In the genomic region with DNA sequence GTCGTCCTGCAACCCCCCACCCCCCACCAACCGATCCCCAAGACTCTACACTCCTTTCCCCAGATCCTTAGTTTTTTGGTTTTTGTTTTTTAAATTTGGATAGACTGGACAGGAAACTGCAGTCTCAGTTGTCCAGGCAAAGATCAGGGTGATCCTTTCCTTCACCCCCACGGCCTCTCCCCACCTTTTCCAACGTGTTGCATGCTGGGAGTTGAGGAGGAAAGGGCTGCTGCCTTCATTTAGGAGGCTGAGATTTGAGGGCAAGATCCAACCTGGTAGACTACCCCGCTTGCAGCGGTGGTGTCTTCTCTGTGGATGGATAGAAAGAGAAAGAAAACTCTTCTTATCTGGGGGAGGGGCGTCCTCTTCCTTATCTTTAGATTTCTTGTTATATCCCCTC, we compare ENCODE assay signal across 14 mouse cellular contexts. TPM values are rescaled to one million over a fixed set of nuclear protein-coding genes. Genes with fewer than 3 reads are reported as not detected.
DNase-seq lines count a peak whose midpoint lies in the region; ATAC-seq and TF ChIP-seq lines count a peak whose summit lies in the region.
"Had no signal": no experiment of that assay in that cellular context is flagged by ENCODE, and none has a peak within 500 bp of the region (broad histone marks: within the 10 kb centered on the region; RNA-seq: fewer than 3 reads in every experiment).

No protein-coding gene starts in this region.

- H3K4me2 ChIP-seq in embryonic facial prominence, embryonic 14.5 days (ENCODE audit: low read depth, low read length), result 0 out of 2 replicates have a peak overlapping the region, but pooled peaks have one; percentile 5
- H3K4me2 ChIP-seq in hindbrain, embryonic 16.5 days (ENCODE audit: low read length), result peak overlapping the region; percentile 81
- peak overlapping the region; percentile 83 for H3K4me2 ChIP-seq in neural tube, embryonic 14.5 days (ENCODE audit: low read depth, low read length)

- 0 out of 2 replicates have a peak, but pooled peaks cover 8% of the 10 kb centered on the region for H3K4me1 ChIP-seq in embryonic facial prominence, embryonic 14.5 days (ENCODE audit: control insufficient read depth, insufficient read depth, low read length)
- H3K4me1 ChIP-seq in hindbrain, embryonic 16.5 days (ENCODE audit: control insufficient read depth, insufficient read depth, low read depth, low read length), result peaks cover 21% of the 10 kb centered on the region
- peaks cover 26% of the 10 kb centered on the region for H3K4me1 ChIP-seq in neural tube, embryonic 14.5 days (ENCODE audit: control insufficient read depth, insufficient read depth, low read length)

- no peaks in the 10 kb centered on the region for H3K36me3 ChIP-seq in embryonic facial prominence, embryonic 14.5 days (ENCODE audit: control insufficient read depth, insufficient read depth, low read length)
- H3K36me3 ChIP-seq in hindbrain, embryonic 16.5 days (ENCODE audit: control insufficient read depth, insufficient read depth, low read length), result no peaks in the 10 kb centered on the region
- no peaks in the 10 kb centered on the region for H3K36me3 ChIP-seq in neural tube, embryonic 14.5 days (ENCODE audit: control insufficient read depth, insufficient read depth, low read length)
- H3K36me3 ChIP-seq: liver, embryonic 13.5 days had no signal

- no peak for TF ChIP-seq CTCF in layer of hippocampus, adult 2 months (conservative IDR thresholded peaks at IDR 0.05)

- H3K9me3 ChIP-seq in embryonic facial prominence, embryonic 14.5 days (ENCODE audit: control insufficient read depth, low read length), result no peaks in the 10 kb centered on the region
- H3K9me3 ChIP-seq in hindbrain, embryonic 16.5 days (ENCODE audit: control insufficient read depth, low read length), result no peaks in the 10 kb centered on the region
- no peaks in the 10 kb centered on the region for H3K9me3 ChIP-seq in neural tube, embryonic 14.5 days (ENCODE audit: control insufficient read depth, low read length)
- H3K9me3 ChIP-seq: liver, embryonic 13.5 days had no signal

- H3K27ac ChIP-seq in layer of hippocampus, adult 2 months, result peak overlapping the region; percentile 94
- H3K27ac ChIP-seq in embryonic facial prominence, embryonic 14.5 days (replicated peaks; ENCODE audit: low read depth, low read length), result no peak overlapping the region
- H3K27ac ChIP-seq in hindbrain, embryonic 16.5 days (ENCODE audit: low read depth, low read length), result peak overlapping the region; percentile 66; the same call in 1 of the 2 replicates
- no peak overlapping the region for H3K27ac ChIP-seq in neural tube, embryonic 14.5 days (ENCODE audit: low read depth, low read length)
- H3K27ac ChIP-seq: liver, embryonic 13.5 days had no signal

- H3K27me3 ChIP-seq in embryonic facial prominence, embryonic 14.5 days (replicated peaks; ENCODE audit: control insufficient read depth, insufficient read depth, low read length), result peaks cover 89% of the 10 kb centered on the region
- H3K27me3 ChIP-seq in hindbrain, embryonic 16.5 days (replicated peaks; ENCODE audit: control insufficient read depth, insufficient read depth, low read length), result no peaks in the 10 kb centered on the region
- H3K27me3 ChIP-seq in neural tube, embryonic 14.5 days (ENCODE audit: control insufficient read depth, insufficient read depth, low read length), result peaks cover 11% of the 10 kb centered on the region; the same call in 1 of the 2 replicates

- H3K9ac ChIP-seq in embryonic facial prominence, embryonic 14.5 days (ENCODE audit: low read depth, low read length), result no peak overlapping the region
- peak overlapping the region; percentile 98 for H3K9ac ChIP-seq in hindbrain, embryonic 16.5 days (ENCODE audit: low read depth, low read length)
- H3K9ac ChIP-seq in neural tube, embryonic 14.5 days (replicated peaks; ENCODE audit: low read depth, low read length), result peak overlapping the region; percentile 93
- H3K9ac ChIP-seq: liver, embryonic 13.5 days had no signal

- ATAC-seq in embryonic facial prominence, embryonic 14.5 days (ENCODE audit: low read depth), result no peak
- ATAC-seq in hindbrain, embryonic 16.5 days, result no peak
- ATAC-seq in neural tube, embryonic 14.5 days (ENCODE audit: low read depth), result no peak

- peak in 1 of 2 experiments; percentile 21 for DNase-seq in layer of hippocampus, adult 2 months (ENCODE audit: low spot score in 2 of 2)
- DNase-seq in layer of hippocampus, adult 18-20 months (ENCODE audit: low spot score in 2 of 2), result no peak
- DNase-seq in embryonic facial prominence, embryonic 14.5 days (ENCODE audit: low spot score), result no peak
- no peak for DNase-seq in thymus, adult 18-20 months
- no peak for DNase-seq in gastrocnemius, postnatal 10 days
- no peak for DNase-seq in retina, postnatal 1 day
- DNase-seq: heart, postnatal 36 days; liver, embryonic 13.5 days; right cerebral cortex, postnatal 25 days had no signal

- WGBS in embryonic facial prominence, embryonic 14.5 days, result under 1% methylated on average over 7 of the region's 7 CpGs
- 0% methylated on average over 7 of the region's 7 CpGs for whole genome bisulfite sequencing in hindbrain, embryonic 16.5 days
- WGBS in neural tube, embryonic 14.5 days, result 5% methylated on average over 7 of the region's 7 CpGs

- peak overlapping the region; percentile 70 for H3K4me3 ChIP-seq in layer of hippocampus, adult 2 months
- peak overlapping the region; percentile 6; the same call in 1 of the 2 replicates for H3K4me3 ChIP-seq in embryonic facial prominence, embryonic 14.5 days (ENCODE audit: low read depth, low read length)
- peak overlapping the region; percentile 94 for H3K4me3 ChIP-seq in hindbrain, embryonic 16.5 days (ENCODE audit: low read length)
- peak overlapping the region; percentile 94 for H3K4me3 ChIP-seq in neural tube, embryonic 14.5 days (ENCODE audit: low read depth, low read length)
- H3K4me3 ChIP-seq: megakaryocyte, embryonic 14.5 days had no signal

RNA-seq across cellular contexts. Expression of a gene that starts 2.1 kb away (rescaled TPM):
- 100 to 1,000 TPM; 193 to 196 TPM for total RNA-seq in layer of hippocampus, adult 2 months (2021)
- 100 to 1,000 TPM; 203 to 204 TPM for total RNA-seq in layer of hippocampus, adult 18-20 months (2021)
- 0.60 and 0.79 TPM in 2 replicates for polyA plus RNA-seq in embryonic facial prominence, embryonic 14.5 days (2014; fragmentation: Nextera tagmentation; extraction: Ambion mirVana)
- polyA plus RNA-seq in hindbrain, embryonic 16.5 days (2015; fragmentation: Nextera tagmentation; extraction: Ambion mirVana), result 8.4 and 9.4 TPM in 2 replicates
- polyA plus RNA-seq in neural tube, embryonic 14.5 days (2014; fragmentation: Nextera tagmentation; extraction: Ambion mirVana), result 14.4 and 19.6 TPM in 2 replicates
- total RNA-seq in gastrocnemius, postnatal 10 days (2021), result under 1 TPM; 0.52 to 0.56 TPM
- total RNA-seq: gastrocnemius, adult 8-10 months; heart, postnatal 36 days had no signal
- polyA plus RNA-seq: liver, embryonic 13.5 days had no signal

RNA-seq across cellular contexts. Expression of a gene that starts 28.4 kb away (rescaled TPM):
- not detected for total RNA-seq in layer of hippocampus, adult 2 months (2021)
- total RNA-seq in layer of hippocampus, adult 18-20 months (2021), result not detected
- not detected in 2 replicates for polyA plus RNA-seq in embryonic facial prominence, embryonic 14.5 days (2014; fragmentation: Nextera tagmentation; extraction: Ambion mirVana)
- 2.9 and 3.3 TPM in 2 replicates for polyA plus RNA-seq in hindbrain, embryonic 16.5 days (2015; fragmentation: Nextera tagmentation; extraction: Ambion mirVana)
- polyA plus RNA-seq in neural tube, embryonic 14.5 days (2014; fragmentation: Nextera tagmentation; extraction: Ambion mirVana), result not detected in 2 replicates
- not detected for total RNA-seq in gastrocnemius, postnatal 10 days (2021)
- total RNA-seq: gastrocnemius, adult 8-10 months; heart, postnatal 36 days; layer of hippocampus, postnatal 14 days had no signal

RNA-seq across cellular contexts. Expression of a gene that starts 36.2 kb away (rescaled TPM):
- not detected for total RNA-seq in layer of hippocampus, adult 2 months (2021)
- total RNA-seq in layer of hippocampus, adult 18-20 months (2021), result under 1 TPM in 1 of 2 experiments, not detected in 1; 0.48 TPM
- not detected in 2 replicates for polyA plus RNA-seq in embryonic facial prominence, embryonic 14.5 days (2014; fragmentation: Nextera tagmentation; extraction: Ambion mirVana)
- 1.4 and 2.1 TPM in 2 replicates for polyA plus RNA-seq in hindbrain, embryonic 16.5 days (2015; fragmentation: Nextera tagmentation; extraction: Ambion mirVana)
- 0.40 and 1.7 TPM in 2 replicates for polyA plus RNA-seq in neural tube, embryonic 14.5 days (2014; fragmentation: Nextera tagmentation; extraction: Ambion mirVana)
- not detected for total RNA-seq in gastrocnemius, postnatal 10 days (2021)
- total RNA-seq: gastrocnemius, adult 8-10 months; heart, postnatal 36 days had no signal
- polyA plus RNA-seq: liver, embryonic 13.5 days had no signal

Comparison
In these comparisons a context has a peak if more than half of its experiments do, and no peak if none do; other contexts are left out.
1. H3K27ac ChIP-seq: peak in layer of hippocampus, adult 2 months (single experiment) and hindbrain, embryonic 16.5 days (single experiment); none in embryonic facial prominence, embryonic 14.5 days (single experiment) and neural tube, embryonic 14.5 days (single experiment).
2. H3K4me3 ChIP-seq: peak in every context shown above with its lines; median percentile 94 in hindbrain, embryonic 16.5 days; 94 in neural tube, embryonic 14.5 days; 70 in layer of hippocampus, adult 2 months; 6 in embryonic facial prominence, embryonic 14.5 days.
3. H3K4me2 ChIP-seq: peak in every context shown above with its lines; median percentile 83 in neural tube, embryonic 14.5 days; 81 in hindbrain, embryonic 16.5 days; 5 in embryonic facial prominence, embryonic 14.5 days.
4. RNA of a gene that starts 2.1 kb away (total RNA-seq): 203 to 204 TPM in layer of hippocampus, adult 18-20 months and 193 to 196 TPM in layer of hippocampus, adult 2 months; 0.52 to 0.56 TPM in gastrocnemius, postnatal 10 days; every median in the first group is over 100 times any median in the second.